Mouse (Mus musculus) CH12F3 (cell line): ENCODE measurements around the gene Tmeff2.

Source experiments
- in situ Hi-C: fragments of 300-500 bp; cut with MboI; formaldehyde crosslinking; loops from 2 replicates; pipeline ENCODE4 v1.14.3; 2020; ENCODE audit warnings: low sequenced_read_pairs

Gene Tmeff2

DNA sequence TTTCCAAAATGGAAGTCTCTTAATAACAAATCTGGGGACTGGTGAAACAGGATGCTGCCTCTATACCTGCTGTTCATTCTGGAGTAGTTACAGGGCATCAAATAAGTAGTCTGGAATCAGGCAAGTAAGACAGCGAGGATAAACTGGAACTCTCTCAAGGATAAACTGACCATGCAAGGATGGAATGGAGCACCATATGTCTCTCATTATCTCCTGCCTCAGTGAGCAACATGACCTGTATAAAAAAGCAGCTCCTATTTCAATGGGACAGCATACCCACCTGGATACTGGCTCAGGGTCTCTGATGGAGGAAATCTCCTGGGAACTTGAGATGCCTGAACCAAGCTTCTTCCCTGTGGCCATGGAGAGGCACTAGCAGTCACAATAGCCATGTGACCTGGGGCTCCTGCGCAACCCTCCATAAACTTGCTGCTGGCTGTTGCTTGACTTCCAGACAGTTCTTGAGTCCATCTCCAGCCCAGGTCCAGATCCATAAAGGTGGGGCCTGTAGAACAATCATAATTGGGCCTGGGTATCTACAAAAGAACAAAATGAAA is 200.7 kb downstream of the Tmeff2 start:
- in situ Hi-C loops: no loop called here

DNA sequence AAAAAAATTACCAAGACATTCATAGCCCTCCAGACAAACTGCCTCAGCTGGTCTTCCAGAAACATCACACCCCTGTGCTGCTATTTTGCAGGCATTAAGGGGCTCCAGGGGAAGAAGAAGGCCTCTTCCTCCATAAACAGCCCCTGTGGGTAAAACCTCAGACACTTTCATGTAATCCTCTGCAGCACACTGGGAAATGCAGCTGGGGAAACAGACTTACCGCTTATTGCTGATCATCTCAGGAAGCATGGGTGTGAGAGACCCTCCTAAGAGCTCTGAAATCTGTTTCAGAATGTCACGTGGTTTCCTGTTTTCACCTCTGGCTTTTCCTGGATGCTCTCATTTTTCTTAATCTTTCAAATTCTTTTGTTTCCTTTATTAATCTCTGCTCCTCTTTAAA is 204.3 kb downstream of the Tmeff2 start:
- in situ Hi-C loops: no loop called here

DNA sequence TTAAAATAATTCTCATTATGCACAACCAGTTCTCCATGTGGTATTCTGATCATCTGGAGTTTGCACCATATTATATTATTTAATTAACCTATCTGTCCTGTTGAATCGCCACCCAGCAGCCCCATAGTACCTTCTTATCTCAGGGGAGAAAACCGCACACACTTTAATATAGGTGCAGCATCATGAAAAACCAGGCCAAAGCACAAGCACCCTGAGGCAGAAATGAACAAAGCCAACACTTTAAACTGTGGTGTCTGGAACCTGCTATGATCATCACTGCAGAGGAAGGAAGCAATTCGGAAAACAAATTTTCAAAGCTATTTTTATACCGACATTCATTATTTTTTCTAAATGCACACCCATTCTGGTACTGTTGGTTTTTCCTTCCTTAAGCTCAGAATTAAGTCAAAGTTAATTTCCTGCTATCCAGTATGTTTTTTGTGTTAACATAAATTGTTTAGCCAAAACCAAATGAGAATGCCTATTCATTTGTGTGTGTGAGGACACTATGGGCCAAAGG is 206.0 kb downstream of the Tmeff2 start:
- in situ Hi-C loops: no loop called here

DNA sequence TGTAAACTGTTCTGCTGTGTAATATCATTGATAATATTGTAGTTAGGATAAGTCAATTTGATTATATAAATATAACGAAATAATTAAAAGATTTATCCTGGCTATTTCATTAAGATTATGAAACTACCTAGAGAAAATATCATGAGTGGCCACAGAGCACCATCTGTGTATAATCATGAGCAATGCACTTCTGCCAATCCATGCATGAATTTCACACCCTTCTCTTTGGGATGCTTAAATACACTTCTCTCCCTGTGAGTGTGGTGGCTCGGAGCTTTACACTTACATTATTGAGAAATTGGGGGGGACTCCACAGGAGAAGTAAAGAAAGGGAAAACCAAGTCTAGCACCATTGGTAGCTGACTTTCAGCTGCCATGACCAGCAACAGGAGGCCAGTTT is 206.9 kb downstream of the Tmeff2 start:
- in situ Hi-C loops: no loop called here

DNA sequence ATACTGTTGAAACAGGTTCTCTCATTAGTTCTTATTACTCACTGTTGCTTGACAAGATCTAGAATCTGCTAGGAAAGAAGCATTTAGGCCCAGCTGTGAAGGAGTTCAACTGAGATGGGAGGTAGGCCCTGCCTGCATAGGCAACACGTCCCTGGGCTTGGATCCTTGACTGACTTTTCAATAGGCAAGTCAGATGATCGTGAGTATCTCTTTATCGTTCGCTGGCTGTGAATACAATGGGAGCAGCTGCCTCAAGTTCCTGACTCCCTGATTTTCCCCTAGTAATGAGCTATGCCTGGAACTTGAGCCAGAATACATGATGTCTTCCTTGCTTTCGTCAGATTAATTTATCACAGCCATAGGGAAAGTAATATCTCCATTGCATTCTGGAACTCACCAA is 214.3 kb downstream of the Tmeff2 start:
- in situ Hi-C loops: no loop called here

DNA sequence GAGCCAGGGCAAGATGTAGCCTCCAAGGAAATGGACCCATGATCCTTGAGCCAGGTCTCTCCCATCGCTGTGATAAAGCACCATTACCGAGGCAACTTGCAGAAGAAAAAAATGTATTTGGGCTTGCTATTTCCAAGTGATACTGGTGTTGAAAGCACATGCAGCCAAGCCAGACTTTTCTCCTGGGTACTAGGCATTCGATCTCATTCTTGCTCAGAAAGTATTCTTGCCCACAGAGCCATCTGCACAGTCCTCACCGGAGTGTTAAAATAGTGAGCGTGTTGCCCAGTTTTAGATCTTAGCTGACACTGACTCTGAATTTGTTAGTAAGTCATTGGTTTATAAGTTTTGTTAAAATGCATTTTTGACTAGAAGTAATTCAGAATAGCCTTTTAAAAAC is 215.3 kb downstream of the Tmeff2 start:
- in situ Hi-C loops: no loop called here

DNA sequence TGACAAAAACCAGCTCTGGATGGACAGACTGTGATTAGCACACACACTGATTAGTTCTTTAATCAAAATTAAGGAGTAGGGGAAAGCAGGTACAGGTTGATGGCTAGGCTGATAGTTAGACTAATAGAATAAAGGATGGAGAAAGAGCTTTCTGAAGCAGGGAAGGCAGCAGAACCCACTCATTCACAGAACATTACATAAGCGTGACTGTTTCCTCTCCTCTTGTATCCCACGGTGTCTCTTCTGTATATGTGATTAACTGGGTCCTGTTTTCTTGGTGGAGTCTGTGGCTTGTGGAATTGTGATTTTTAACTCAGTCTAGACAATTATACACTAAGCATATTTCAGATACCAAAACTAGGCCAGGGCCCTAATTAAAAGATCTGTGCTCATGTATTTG is 217.4 kb downstream of the Tmeff2 start:
- in situ Hi-C loops: no loop called here

DNA sequence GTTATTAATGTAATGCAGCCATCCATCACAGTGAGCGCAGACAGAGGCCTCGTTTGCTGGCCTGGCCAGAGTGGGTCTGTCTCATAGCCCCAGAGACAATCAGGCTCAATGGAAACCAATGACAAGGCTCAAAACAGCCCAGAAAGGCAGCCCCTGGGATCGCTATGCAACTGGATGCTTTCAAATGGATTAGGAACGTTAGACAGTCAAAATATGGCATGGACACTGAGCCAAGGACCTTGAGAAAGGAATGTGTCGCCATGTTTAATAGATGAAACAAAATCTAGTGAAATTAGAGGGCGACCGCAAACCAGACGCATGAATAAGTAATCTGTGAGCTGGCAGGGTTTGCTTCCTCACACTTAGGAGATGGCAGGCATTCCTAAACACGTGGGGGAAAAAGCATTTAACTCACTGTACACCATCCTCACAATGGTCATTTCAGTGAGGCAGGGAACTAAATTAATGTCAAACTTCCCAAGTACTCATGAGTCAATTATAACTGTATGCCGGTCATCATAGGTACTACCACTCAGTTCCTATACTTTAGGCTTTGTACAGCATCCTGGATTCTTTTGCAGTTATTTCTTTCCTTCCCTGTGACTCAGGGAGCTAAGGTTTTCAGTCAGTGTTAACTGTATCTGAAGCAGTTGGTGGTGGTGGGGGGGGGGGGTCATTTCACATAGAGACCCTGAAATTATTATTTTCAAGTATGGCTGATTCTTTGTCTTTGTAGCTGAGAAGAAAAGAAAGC is 225.4 kb downstream of the Tmeff2 start:
- in situ Hi-C loops: no loop called here

DNA sequence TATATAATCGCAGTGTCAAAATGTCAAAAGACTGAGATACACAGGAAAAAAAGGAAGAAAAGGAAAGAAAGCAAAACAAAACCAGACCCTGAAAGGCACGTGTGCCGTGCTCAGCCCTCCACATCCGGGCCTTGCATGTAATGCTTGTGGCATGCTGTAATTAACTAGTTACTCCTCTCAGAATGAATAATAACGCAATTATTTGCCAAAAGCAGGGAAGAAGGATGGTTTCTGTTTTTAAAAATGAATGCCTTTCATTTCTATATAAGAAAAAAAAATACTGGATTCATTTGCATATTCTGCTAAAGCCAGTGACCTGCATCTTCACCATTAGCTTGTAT is 225.9 kb downstream of the Tmeff2 start:
- in situ Hi-C loops: no loop called here

DNA sequence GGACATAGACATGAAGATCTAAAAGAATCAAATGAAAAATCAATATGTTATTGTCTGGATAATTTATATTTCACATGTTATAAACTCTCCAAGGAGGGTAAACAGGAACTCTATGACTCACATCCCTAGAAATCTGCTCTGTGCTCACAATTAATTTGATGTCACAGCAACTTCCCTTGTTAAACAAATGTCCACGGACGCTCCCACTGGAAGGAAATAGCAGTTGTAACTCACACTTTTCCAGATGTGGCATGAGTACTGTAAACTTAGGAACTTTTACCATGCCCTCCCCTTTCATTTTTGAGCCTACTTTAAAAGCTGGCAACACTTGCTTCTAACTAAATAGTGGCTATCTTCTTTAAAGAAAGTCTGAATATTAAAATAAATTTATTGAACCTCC is 236.3 kb downstream of the Tmeff2 start:
- in situ Hi-C loops: no loop called here

DNA sequence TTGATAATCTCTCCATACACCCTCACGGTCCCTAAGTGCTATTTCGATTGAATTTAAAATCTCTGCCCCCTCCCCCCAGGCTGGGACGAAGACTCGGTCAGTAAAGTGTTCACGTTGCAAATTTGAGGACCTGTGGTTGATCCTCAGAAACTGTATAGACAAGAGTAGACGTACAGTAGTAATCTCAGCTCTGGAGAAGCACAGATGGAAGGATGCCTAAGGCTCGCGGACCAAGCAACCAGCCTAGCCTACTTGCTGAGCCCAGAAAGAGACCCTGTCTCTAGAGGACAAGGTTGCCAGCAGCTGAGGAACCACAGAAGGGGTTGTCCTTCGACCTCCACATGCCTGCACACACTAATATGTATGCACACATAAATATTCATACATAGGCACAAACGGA is 239.2 kb downstream of the Tmeff2 start:
- in situ Hi-C loops: no loop called here

DNA sequence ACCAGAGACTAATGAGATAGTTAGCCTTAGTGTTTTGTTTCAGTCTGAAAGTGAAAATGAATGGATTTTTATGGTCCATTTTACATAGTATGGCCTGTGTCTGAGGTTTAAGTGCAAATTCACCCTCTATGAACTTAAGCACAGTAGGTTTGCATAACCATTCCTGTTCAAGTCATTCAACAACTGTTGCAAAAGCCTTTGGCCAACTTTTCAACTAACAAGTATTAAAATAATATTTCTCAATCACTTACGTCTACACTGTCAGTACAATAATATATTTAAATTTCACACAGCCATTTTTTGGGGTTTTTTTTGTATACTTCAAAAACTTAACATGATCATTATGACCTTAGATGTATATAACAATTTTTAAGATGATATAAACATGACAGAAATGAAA is 240.9 kb downstream of the Tmeff2 start:
- in situ Hi-C loops: no loop called here

DNA sequence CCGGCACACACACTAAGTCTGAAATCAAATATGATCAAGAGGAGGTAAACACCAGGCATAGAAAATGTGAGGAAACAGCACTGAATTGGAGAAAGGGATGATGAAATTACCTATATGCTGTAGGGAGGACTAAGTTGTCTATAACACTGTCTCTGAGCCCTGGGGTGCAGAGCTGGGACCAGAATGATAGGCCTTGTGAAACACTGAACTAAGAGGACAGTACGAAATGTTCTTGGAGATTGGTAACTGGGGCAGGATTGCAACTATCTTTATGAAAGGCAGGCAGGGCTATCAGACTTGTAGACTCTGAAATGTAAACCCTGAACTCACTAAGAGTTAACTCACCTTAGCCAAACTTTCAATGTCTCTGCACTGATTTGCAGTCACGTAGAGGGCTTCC is 242.3 kb downstream of the Tmeff2 start:
- in situ Hi-C loops: no loop called here

DNA sequence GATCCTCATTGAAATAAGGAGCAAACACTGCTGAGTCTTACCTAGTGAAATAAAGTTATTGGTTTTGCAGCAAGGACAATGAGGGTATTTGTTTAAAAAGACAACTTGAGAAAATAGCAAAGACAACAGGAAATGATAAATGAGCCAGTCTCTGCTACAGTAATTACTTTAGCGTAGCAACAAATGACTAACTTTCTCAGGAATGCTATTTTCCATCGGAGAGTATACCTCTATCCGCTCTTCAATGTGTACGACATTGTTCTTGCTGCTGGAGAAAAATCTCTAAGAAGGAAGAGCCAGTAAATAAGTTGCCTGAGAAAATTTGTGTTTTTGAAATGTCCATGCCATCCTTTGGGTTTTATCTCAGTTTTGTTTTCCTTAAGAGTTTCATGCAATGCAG is 245.2 kb downstream of the Tmeff2 start:
- in situ Hi-C loops: no loop called here

DNA sequence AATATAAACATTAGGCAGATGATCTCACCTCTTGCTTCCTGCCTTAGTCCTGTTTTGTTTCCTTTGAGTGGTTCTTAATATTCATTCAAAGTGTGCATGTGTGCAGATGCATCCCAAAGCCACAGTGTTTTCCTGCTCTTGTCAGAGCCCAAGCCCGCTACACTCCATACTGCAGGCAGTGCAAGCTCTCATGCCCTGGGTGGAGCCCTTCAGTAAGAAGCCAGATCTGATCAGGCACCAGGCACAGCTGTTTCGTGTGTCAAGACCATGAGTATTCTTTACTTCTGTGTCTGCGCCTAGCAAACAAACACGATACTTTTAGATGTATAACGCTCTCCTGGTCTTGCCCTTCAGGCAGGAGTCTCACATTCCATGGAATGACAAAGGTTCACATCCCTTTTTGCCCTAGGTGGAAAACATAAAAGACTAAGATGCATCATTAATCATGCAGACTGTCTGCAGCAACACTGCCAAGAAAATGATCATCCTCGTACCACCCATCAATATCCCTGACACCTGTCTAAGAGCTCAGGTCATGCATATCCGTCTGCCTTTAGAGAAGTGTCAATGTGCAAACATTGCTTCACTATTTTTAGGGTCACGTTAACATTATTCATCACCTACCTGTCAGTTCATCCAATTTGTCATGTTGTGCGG is 248.2 kb downstream of the Tmeff2 start:
- in situ Hi-C loops: no loop called here

DNA sequence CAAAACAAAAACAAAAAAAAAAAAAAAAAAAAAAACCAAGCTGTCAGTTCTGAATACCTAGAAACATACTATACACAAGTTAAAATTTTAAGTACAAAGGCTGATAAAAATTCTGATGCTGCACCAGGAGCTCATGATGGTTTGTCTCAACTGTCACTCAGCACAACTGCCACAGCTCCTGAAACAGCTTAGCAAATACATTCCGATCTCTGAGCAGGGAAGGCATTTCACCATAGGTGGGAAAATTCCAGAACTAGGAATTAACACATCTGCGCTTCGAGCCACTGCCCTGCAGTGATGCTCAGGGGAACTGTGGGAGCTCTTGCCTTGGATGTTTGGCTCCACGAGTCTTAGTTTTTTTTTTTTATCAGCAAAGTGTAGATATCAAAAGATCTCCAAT is 249.0 kb downstream of the Tmeff2 start:
- in situ Hi-C loops: no loop called here

DNA sequence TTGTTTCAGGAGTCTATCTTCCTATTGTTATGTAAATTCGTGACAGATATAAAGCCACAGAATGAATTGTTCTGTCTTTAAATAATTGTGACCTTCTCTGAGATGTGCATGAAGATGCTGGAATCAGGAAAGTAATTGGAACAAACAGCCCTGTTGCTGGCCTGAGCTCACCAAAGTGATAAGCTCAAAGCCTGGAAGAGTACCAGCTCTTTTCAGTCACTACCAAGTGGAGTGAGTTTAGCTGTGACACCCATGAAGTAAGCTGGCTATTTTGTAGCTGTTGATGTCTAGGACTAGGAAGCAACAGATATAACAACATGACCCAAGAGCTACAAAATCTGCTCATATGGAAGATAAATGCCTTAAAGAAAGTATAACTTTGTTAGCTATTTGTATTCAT is 249.4 kb downstream of the Tmeff2 start:
- in situ Hi-C loops: no loop called here

DNA sequence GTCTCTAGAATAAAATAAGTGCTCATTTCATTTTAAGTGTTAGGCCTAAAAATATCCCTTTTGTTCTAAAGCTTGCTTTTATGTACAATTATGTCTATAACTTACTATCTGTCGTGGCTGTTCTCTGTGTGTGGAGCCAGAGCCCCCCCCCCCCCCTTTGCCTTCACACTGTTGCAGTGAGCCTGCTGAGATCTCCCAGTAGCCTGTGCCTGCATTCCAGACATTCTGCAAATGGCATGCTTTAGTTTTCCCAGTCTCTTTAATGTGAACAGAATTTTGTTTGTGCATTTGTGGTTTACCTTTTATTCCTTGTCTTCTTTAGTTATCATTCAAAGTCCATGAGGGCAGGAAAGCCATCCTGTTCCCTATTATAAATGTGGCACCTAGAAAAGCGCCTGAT is 251.6 kb downstream of the Tmeff2 start:
- in situ Hi-C loops: no loop called here

DNA sequence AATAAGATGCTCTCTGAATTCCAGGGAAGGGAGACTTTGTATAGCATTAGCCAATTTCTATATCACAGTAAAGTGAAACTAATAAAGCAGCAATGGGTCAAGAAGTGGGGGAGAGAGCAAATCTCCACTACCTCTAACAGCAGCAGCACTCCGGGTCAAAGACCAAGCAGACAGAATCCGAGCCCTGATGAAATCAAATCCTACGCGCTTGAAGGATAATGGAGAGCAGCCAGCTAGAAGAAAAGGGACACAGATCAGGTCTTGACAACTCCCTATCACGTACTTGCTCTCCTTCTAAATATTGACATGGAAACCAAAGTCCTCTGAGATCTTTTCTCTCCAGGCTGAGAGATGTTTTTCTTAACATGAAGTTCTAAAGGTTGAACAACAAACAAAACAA is 252.4 kb downstream of the Tmeff2 start:
- in situ Hi-C loops: no loop called here

DNA sequence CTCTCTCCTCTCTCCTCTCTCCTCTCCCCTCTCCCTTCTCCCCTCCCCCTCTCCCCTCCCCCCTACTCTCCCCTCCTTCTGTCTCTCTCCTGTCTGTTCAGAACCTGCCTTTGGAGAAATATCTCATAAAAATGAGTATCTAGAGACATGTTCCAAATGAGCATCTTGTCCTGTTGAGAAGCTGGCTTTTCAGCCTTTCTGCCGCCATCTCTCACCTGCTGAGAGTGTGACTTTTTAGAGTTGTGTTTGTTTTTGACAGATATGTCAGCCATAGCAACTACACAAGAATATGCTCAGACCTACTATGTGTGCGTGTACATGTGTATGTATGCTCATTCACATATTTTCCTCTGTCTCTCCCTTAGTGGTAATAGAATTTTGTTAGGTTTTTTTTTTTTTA is 283.8 kb downstream of the Tmeff2 start:
- in situ Hi-C loops: no loop called here

DNA sequence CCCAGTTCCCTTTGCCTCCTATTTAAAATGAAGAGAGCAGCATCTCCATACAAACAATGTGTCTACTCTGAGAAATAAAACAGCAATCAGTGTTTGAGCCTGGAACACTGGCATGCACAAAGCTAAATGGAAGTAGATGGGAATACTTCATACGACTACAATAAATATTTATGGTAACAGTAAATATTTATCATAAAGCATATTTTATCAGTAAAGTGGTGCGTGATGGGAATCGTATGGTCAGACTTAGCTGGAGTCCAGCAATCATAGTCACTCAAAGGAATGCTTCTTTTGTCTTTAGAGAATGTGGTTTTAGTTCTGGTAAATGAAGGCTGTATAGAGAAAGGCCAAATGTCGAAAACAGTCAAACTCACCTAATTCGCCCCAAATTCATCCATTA is 288.6 kb downstream of the Tmeff2 start:
- in situ Hi-C loops: no loop called here

DNA sequence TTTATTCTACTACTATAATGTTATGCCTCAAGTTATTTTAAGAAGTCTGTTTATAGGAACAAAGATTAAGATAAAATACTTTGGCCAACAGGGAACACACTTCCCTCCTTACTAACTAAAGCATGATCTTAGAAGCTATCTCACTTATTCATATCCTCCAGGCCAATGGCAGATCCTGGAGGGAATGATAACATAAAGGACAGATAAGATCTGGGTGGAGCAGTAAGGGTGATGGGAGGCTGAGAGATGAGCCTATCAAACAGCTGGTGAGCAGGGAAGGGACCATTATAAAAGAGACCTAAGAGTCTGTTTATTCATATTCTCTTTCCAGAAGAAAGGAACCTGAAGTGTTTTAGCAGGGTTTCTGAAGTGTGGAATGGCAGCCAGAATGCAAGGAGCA is 290.8 kb downstream of the Tmeff2 start:
- in situ Hi-C loops: no loop called here
